Mouse (Mus musculus) ES-E14 (cell line): ENCODE results near the gene Frs2.

ENCODE experiments used
- CHD2 ChIP-seq: IDR thresholded peaks from 2 replicates; pipeline ENCODE4 v1.6.1; 2014; ENCODE audit warnings: mild to moderate bottlenecking, low read depth, low read length, inconsistent platforms
- HCFC1 ChIP-seq: IDR thresholded peaks from 2 replicates; pipeline ENCODE4 v1.6.1; 2012; ENCODE audit warnings: low read length, inconsistent platforms, borderline replicate concordance; ENCODE audit not compliant: insufficient read depth
- MAFK ChIP-seq: IDR thresholded peaks from 2 replicates; pipeline ENCODE4 v1.6.1; 2014; ENCODE audit warnings: mild to moderate bottlenecking, low read depth, low read length, inconsistent platforms; ENCODE audit not compliant: insufficient read depth
- ZC3H11A ChIP-seq: IDR thresholded peaks from 2 replicates; pipeline ENCODE4 v1.6.1; 2012; ENCODE audit warnings: low read depth, mild to moderate bottlenecking, inconsistent platforms, low read length, borderline replicate concordance

DNA sequence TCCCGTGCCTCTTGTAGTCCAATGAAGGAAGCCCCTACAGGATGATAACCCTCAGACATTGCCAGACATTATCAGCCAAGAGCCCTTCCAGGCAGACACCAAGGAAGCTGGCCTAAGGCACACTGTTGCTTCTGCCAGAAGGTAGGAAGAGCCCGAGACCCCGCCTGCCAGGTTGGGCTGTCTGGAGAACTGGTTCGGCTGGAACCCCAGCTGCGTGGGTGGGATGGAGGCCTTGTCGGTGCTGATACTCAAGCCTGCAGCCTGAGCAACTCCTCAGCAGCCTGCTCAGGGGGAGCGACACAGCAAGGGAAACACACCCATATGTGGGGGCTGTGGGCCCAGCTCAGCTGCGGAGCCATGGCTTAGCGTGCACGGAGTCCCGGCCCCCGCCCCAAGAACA, 46.7 kb upstream of the Frs2 start:
- no peak for TF ChIP-seq MAFK
- no peak for TF ChIP-seq ZC3H11A
- TF ChIP-seq CHD2: no peak
- no peak for TF ChIP-seq HCFC1
